Mouse (Mus musculus): ENCODE measurements around the gene Pak3.

- TF ChIP-seq CTCF (IDR thresholded peaks at IDR 0.05; ENCODE audit: low read depth) = no peak
- TF ChIP-seq EP300 (optimal IDR thresholded peaks at IDR 0.05) = no peak
Measured at GRCm38 (mm10) chrX:143533574-143533973, 15.2 kb downstream of the Pak3 start.
